Mouse (Mus musculus) CH12.LX (cell line): ENCODE results near the gene Ppp1r32. TPM values are rescaled to one million over a fixed set of nuclear protein-coding genes. Genes with fewer than 3 reads are reported as not detected.

ENCODE experiments used
- DNase-seq: peaks from one replicate; pipeline ENCODE4 v3.0.0-alpha.2; 2013; ENCODE audit errors: extremely low read depth
- H3K27ac ChIP-seq: 2 replicates; pipeline ENCODE4 v1.5.1; 2012; ENCODE audit warnings: low read depth, mild to moderate bottlenecking, control low read depth, moderate library complexity; ENCODE audit not compliant: insufficient read depth
- H3K27me3 ChIP-seq: replicated peaks from 2 replicates; pipeline ENCODE3; 2012; ENCODE audit warnings: inconsistent platforms
- H3K36me3 ChIP-seq, 2 experiments: replicated peaks in 1 of 2; 2 replicates each; pipeline versions ENCODE3 to v1.6.1; 2012; ENCODE audit warnings: inconsistent platforms in 1 of 2, low read length in 1 of 2, mild to moderate bottlenecking in 1 of 2, mixed read lengths in 1 of 2, moderate library complexity in 1 of 2; ENCODE audit not compliant: control insufficient read depth in 1 of 2, insufficient read depth in 1 of 2
- H3K4me1 ChIP-seq, 2 experiments: 2 replicates each; pipeline ENCODE4 v1.6.1; 2012; ENCODE audit warnings: inconsistent platforms in 1 of 2, moderate library complexity in 1 of 2; ENCODE audit not compliant: insufficient read depth in 2 of 2, control insufficient read depth in 1 of 2
- H3K4me2 ChIP-seq: 2 replicates; pipeline ENCODE4 v1.6.1; 2012; ENCODE audit warnings: low read depth, mild to moderate bottlenecking, control low read depth; ENCODE audit not compliant: poor library complexity, insufficient read depth, severe bottlenecking
- H3K4me3 ChIP-seq, 3 experiments: fragments of 150-350 bp in 1 of 3; sonication (generic) in 1 of 3; replicated peaks in 1 of 3; 2 replicates each; pipeline versions ENCODE3 to v1.5.1; 2011 to 2012; ENCODE audit warnings: low read depth in 2 of 3, low read length in 2 of 3, mild to moderate bottlenecking in 2 of 3, moderate library complexity in 2 of 3, control low read depth in 1 of 3, improper control_type of control experiment in 1 of 3, inconsistent platforms in 1 of 3, mixed read lengths in 1 of 3; ENCODE audit not compliant: poor library complexity in 1 of 3
- H3K79me2 ChIP-seq: replicated peaks from 2 replicates; pipeline ENCODE4 v1.6.1; 2012; ENCODE audit warnings: mild to moderate bottlenecking, moderate library complexity; ENCODE audit not compliant: control insufficient read depth, poor library complexity, insufficient read depth, severe bottlenecking; ENCODE audit errors: extremely low read depth
- H3K9ac ChIP-seq: 2 replicates; pipeline ENCODE4 v1.6.1; 2012; ENCODE audit warnings: low read depth, mild to moderate bottlenecking, control low read depth, moderate library complexity; ENCODE audit not compliant: insufficient read depth
- H3K9me3 ChIP-seq: replicated peaks from 2 replicates; pipeline ENCODE3; 2012; ENCODE audit warnings: low read length, inconsistent platforms, mixed read lengths
- BHLHE40 ChIP-seq: IDR thresholded peaks from 2 replicates; pipeline ENCODE4 v1.6.1; 2011; ENCODE audit warnings: mild to moderate bottlenecking, low read depth, low read length, improper control_type of control experiment
- CHD1 ChIP-seq: IDR thresholded peaks from 2 replicates; pipeline ENCODE4 v1.6.1; 2012; ENCODE audit warnings: low read depth, low read length, improper control_type of control experiment, inconsistent platforms
- CHD2 ChIP-seq: IDR thresholded peaks from 2 replicates; pipeline ENCODE4 v1.6.1; 2011; ENCODE audit warnings: low read length, improper control_type of control experiment
- E2F4 ChIP-seq: IDR thresholded peaks from 2 replicates; pipeline ENCODE4 v1.6.1; 2011; ENCODE audit warnings: low read depth, low read length, improper control_type of control experiment; ENCODE audit not compliant: insufficient replicate concordance
- ELF1 ChIP-seq: IDR thresholded peaks from 2 replicates; pipeline ENCODE4 v1.6.1; 2014; ENCODE audit warnings: low read depth, mild to moderate bottlenecking, inconsistent platforms, low read length, improper control_type of control experiment
- EP300 ChIP-seq: IDR thresholded peaks from 2 replicates; pipeline ENCODE4 v1.6.1; 2011; ENCODE audit warnings: low read length, improper control_type of control experiment
- ETS1 ChIP-seq: conservative IDR thresholded peaks from 2 replicates; pipeline ENCODE4 v1.6.1; 2012; ENCODE audit warnings: low read depth, mild to moderate bottlenecking, inconsistent platforms, low read length, improper control_type of control experiment, moderate library complexity
- GABPA ChIP-seq: IDR thresholded peaks from 2 replicates; pipeline ENCODE4 v1.6.1; 2012; ENCODE audit warnings: low read depth, low read length, improper control_type of control experiment, inconsistent platforms; ENCODE audit not compliant: insufficient replicate concordance
- HCFC1 ChIP-seq: IDR thresholded peaks from 2 replicates; pipeline ENCODE4 v1.6.1; 2012; ENCODE audit warnings: low read depth, mild to moderate bottlenecking, inconsistent platforms, low read length, improper control_type of control experiment
- JUN ChIP-seq: IDR thresholded peaks from 2 replicates; pipeline ENCODE4 v1.6.1; 2011; ENCODE audit warnings: low read depth, mild to moderate bottlenecking, low read length, improper control_type of control experiment, moderate library complexity; ENCODE audit not compliant: insufficient read depth
- JUND ChIP-seq: conservative IDR thresholded peaks from 2 replicates; pipeline ENCODE4 v1.6.1; 2011; ENCODE audit warnings: low read depth, low read length, improper control_type of control experiment
- KAT2A ChIP-seq: IDR thresholded peaks from 2 replicates; pipeline ENCODE4 v1.6.1; 2012; ENCODE audit warnings: low read length, improper control_type of control experiment, inconsistent platforms; ENCODE audit not compliant: insufficient replicate concordance
- MAFK ChIP-seq: IDR thresholded peaks from 2 replicates; pipeline ENCODE4 v1.6.1; 2011; ENCODE audit warnings: low read length, improper control_type of control experiment; ENCODE audit not compliant: insufficient replicate concordance
- MAX ChIP-seq: IDR thresholded peaks from 2 replicates; pipeline ENCODE4 v1.6.1; 2011; ENCODE audit warnings: low read length, improper control_type of control experiment
- MAZ ChIP-seq: IDR thresholded peaks from 2 replicates; pipeline ENCODE4 v1.6.1; 2012; ENCODE audit warnings: low read depth, mild to moderate bottlenecking, inconsistent platforms, low read length, improper control_type of control experiment, moderate library complexity
- MXI1 ChIP-seq: IDR thresholded peaks from 2 replicates; pipeline ENCODE4 v1.6.1; 2011; ENCODE audit warnings: mild to moderate bottlenecking, low read depth, low read length, improper control_type of control experiment
- MYC ChIP-seq: IDR thresholded peaks from 2 replicates; pipeline ENCODE4 v1.6.1; 2011; ENCODE audit warnings: low read depth, mild to moderate bottlenecking, improper control_type of control experiment, low read length
- NELFE ChIP-seq: IDR thresholded peaks from 2 replicates; pipeline ENCODE4 v1.6.1; 2011; ENCODE audit warnings: low read depth, low read length, improper control_type of control experiment
- PAX5 ChIP-seq: IDR thresholded peaks from 2 replicates; pipeline ENCODE4 v1.6.1; 2012; ENCODE audit warnings: low read length, inconsistent platforms, mixed read lengths
- POLR2A ChIP-seq: IDR thresholded peaks from 2 replicates; pipeline ENCODE4 v1.6.1; 2011; ENCODE audit warnings: low read depth, mild to moderate bottlenecking, improper control_type of control experiment, low read length
- SIN3A ChIP-seq: IDR thresholded peaks from 2 replicates; pipeline ENCODE4 v1.6.1; 2012; ENCODE audit warnings: low read length, improper control_type of control experiment, inconsistent platforms
- SMC3 ChIP-seq: IDR thresholded peaks from 2 replicates; pipeline ENCODE4 v1.6.1; 2011; ENCODE audit warnings: low read depth, low read length, improper control_type of control experiment
- TBP ChIP-seq: conservative IDR thresholded peaks from 2 replicates; pipeline ENCODE4 v1.6.1; 2011; ENCODE audit warnings: low read depth, low read length, improper control_type of control experiment
- TCF12 ChIP-seq: IDR thresholded peaks from 2 replicates; pipeline ENCODE4 v1.6.1; 2014; ENCODE audit warnings: low read depth, mild to moderate bottlenecking, inconsistent platforms, low read length, improper control_type of control experiment
- UBTF ChIP-seq: IDR thresholded peaks from 2 replicates; pipeline ENCODE4 v1.6.1; 2012; ENCODE audit warnings: low read depth, mild to moderate bottlenecking, inconsistent platforms, low read length, improper control_type of control experiment, moderate library complexity
- ZKSCAN1 ChIP-seq: IDR thresholded peaks from 2 replicates; pipeline ENCODE4 v1.6.1; 2012; ENCODE audit warnings: low read depth, inconsistent platforms, low read length, improper control_type of control experiment, borderline replicate concordance
- ZMIZ1 ChIP-seq: IDR thresholded peaks from 2 replicates; pipeline ENCODE4 v1.6.1; 2012; ENCODE audit warnings: low read depth, mild to moderate bottlenecking, inconsistent platforms, low read length, improper control_type of control experiment
- ZNF384 ChIP-seq: IDR thresholded peaks from 2 replicates; pipeline ENCODE4 v1.6.1; 2012; ENCODE audit warnings: low read depth, low read length, improper control_type of control experiment, inconsistent platforms
- dilution Hi-C: fragments of 300-500 bp; cut with MboI; formaldehyde crosslinking; loops from 2 replicates; pipeline ENCODE4 v1.14.3; 2020; ENCODE audit warnings: low sequenced_read_pairs; ENCODE audit not compliant: extremely low pct_unique_long_range_greater_than_20kb, extremely low pct_ligation_motif_present
- in situ Hi-C: fragments of 300-500 bp; cut with MboI; formaldehyde crosslinking; loops from 3 replicates; pipeline ENCODE4 v1.14.3; 2019; ENCODE audit warnings: low sequenced_read_pairs, low pct_ligation_motif_present, low pct_unique_long_range_greater_than_20kb, mixed read lengths
- polyA plus RNA-seq: library from polyadenylated mRNA; unstranded; fragments of >175 nt; gene quantifications from 2 replicates; pipeline ENCODE4 v1.2.1, GENCODE M21; 2012; ENCODE audit warnings: low read depth; ENCODE audit not compliant: insufficient read length
- total RNA-seq, 2 experiments: library from RNA; depleted of rRNA; stranded (reverse); fragments of 300-350 nt in 1 of 2; fragments of >200 nt in 1 of 2; gene quantifications; 2 replicates each; pipeline ENCODE4 v1.2.3; 2012 to 2014

Gene Ppp1r32
- total and polyA plus RNA-seq, 3 experiments: 0.49 TPM; not detected in 2

- dilution Hi-C loops: no loop called here
Observed at GRCm38 (mm10) chr19:10525106-10525901, 42.6 kb upstream of the Ppp1r32 start, which contains the start of gene Cpsf7. Gene Cpsf7, plus strand, starts transcription at chr19:10525266.

GRCm38 (mm10) chr19:10524784-10525105 is 42.0 kb upstream of the Ppp1r32 start:
- Histone ChIP-seq H3K9ac (peak overlapping the region; percentile 72), H3K4me1 (peaks cover 9 to 63% of the 10 kb centered on the region in 2 experiments), H3K79me2 (peaks cover 53% of the 10 kb centered on the region), H3K4me2 (no peak overlapping the region), H3K9me3 (no peaks in the 10 kb centered on the region), H3K36me3 (peaks cover 5 to 25% of the 10 kb centered on the region in 2 experiments), H3K27me3 (no peaks in the 10 kb centered on the region), H3K27ac (peak overlapping the region; percentile 69), H3K4me3 (peak overlapping the region; percentile 90 to 96 (median 94))
- dilution Hi-C loops (no loop called here), in situ Hi-C loops (no loop called here)
- TF ChIP-seq ZMIZ1 (0 out of 2 replicates have a peak, but pooled peaks have one; percentile 87), MYC (peak; percentile 49; the same call in 1 of the 2 replicates), MAFK (no peak), CHD1 (peak; percentile 37; the same call in 1 of the 2 replicates), TCF12 (no peak; the same call in 1 of the 2 replicates), ETS1 (peak; percentile 26; the same call in 1 of the 2 replicates), JUN (no peak), KAT2A (no peak), NELFE (no peak; the same call in none of the 2 replicates), UBTF (no peak), ZKSCAN1 (no peak), ZNF384 (no peak), GABPA (no peak), E2F4 (no peak), SMC3 (no peak), BHLHE40 (0 out of 2 replicates have a peak, but pooled peaks have one; percentile 12), JUND (no peak), ELF1 (no peak), TBP (no peak), PAX5 (no peak), EP300 (0 out of 2 replicates have a peak, but pooled peaks have one; percentile 35), MXI1 (peak; percentile 73; the same call in 1 of the 2 replicates), CHD2 (no peak)
- no peak for DNase-seq

More at GRCm38 (mm10) chr19:10525106-10525901, 42.6 kb upstream of the Ppp1r32 start, which contains the start of gene Cpsf7:
- no peaks in the 10 kb centered on the region for H3K9me3 ChIP-seq
- DNase-seq: peak; percentile 94
- no peaks in the 10 kb centered on the region for H3K27me3 ChIP-seq
- H3K4me3 ChIP-seq: peak within 1 kb of the TSS; percentile 90 to 96 (median 94)
- H3K4me1 ChIP-seq: peaks cover 9 to 60% of the 10 kb centered on the region in 2 experiments
- H3K9ac ChIP-seq: peak within 1 kb of the TSS; percentile 98
- H3K4me2 ChIP-seq: peak within 1 kb of the TSS; percentile 98
- H3K27ac ChIP-seq: peak within 1 kb of the TSS; percentile 92
- peaks cover 8 to 30% of the 10 kb centered on the region in 2 experiments for H3K36me3 ChIP-seq
- H3K79me2 ChIP-seq: peaks cover 54% of the 10 kb centered on the region
- TF ChIP-seq TCF12: peak; percentile 68; the same call in 1 of the 2 replicates
- TF ChIP-seq KAT2A: peak; percentile 72; the same call in 1 of the 2 replicates
- TF ChIP-seq MAX: no peak; the same call in 1 of the 2 replicates
- TF ChIP-seq NELFE: peak; percentile 75; the same call in 1 of the 2 replicates
- TF ChIP-seq HCFC1: peak; percentile 76
- TF ChIP-seq POLR2A: peak; percentile 82; the same call in 1 of the 2 replicates
- peak; percentile 59; the same call in 1 of the 2 replicates for TF ChIP-seq MAZ
- TF ChIP-seq MYC: no peak
- 0 out of 2 replicates have a peak, but pooled peaks have one; percentile 83 for TF ChIP-seq SIN3A
- no peak for TF ChIP-seq CHD2
- TF ChIP-seq ELF1: peak; percentile 98
- TF ChIP-seq UBTF: peak; percentile 46; the same call in 1 of the 2 replicates
- in situ Hi-C loops: no loop called here
